Mouse (Mus musculus): Measurements from ENCODE around the gene Rtf1. TPM values are rescaled to one million over a fixed set of nuclear protein-coding genes. Genes with fewer than 3 reads are reported as not detected.

The Rtf1 gene
- total and polyA plus RNA-seq, 2 experiments from 2014 or later: 33.5 to 68.6 TPM

DNA sequence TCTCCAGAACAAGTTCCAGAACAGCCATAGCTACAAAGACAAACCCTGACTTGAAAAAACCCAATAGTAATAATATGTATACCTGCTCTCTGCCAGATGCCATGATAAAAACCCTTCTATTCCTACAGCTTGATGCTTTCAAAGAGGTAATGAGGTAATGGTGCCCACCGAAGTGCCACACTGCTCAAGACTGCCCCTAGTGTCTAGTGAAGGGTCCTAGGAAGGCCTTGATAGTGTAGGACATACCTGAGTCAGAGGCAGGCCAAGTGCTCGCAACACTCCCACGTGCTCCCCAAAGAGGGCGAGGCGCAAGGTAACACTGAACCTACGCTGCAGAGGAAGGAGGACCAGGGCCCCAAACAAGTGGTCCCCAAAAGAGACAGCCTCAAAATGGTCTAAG is 92.4 kb downstream of the Rtf1 start:
- Histone ChIP-seq H3K9me3 (ENCODE audit: low read length) (no peaks in the 10 kb centered on the region), H3K4me3 (ENCODE audit: low read depth, low read length) (no peak overlapping the region), H3K36me3 (ENCODE audit: insufficient read depth) (peaks cover 62% of the 10 kb centered on the region), H3K27me3 (ENCODE audit: insufficient read depth, low read length) (no peaks in the 10 kb centered on the region), H3K4me2 (ENCODE audit: low read depth) (no peak overlapping the region), H3K4me1 (ENCODE audit: insufficient read depth) (no peaks in the 10 kb centered on the region), H3K27ac (ENCODE audit: low read depth, low read length) (no peak overlapping the region), H3K9ac (no peak overlapping the region)
- TF ChIP-seq CTCF (IDR thresholded peaks at IDR 0.05; ENCODE audit: low read depth): no peak
- ATAC-seq: no peak
- 92% methylated on average over 6 of the region's 6 CpGs for WGBS
- no peak for DNase-seq

Other genes with a start within 250 kb of the Rtf1 start
- gene Ino80, start 197.4 kb upstream of the Rtf1 start, total RNA-seq (2014; rRNA removed): 11.2 and 16.3 TPM in 2 replicates
- 1.4 and 2.2 TPM in 2 replicates for gene Ino80, start 197.4 kb upstream of the Rtf1 start, polyA plus RNA-seq (2015; fragmentation: Nextera tagmentation; extraction: Ambion mirVana)
- gene Exd1, start 127.4 kb upstream of the Rtf1 start, total RNA-seq (2014; rRNA removed): 0.77 and 0.81 TPM in 2 replicates
- 0.42 and 0.73 TPM in 2 replicates for gene Exd1, start 127.4 kb upstream of the Rtf1 start, polyA plus RNA-seq (2015; fragmentation: Nextera tagmentation; extraction: Ambion mirVana)
- 53.9 and 69.8 TPM in 2 replicates for gene Chp1, start 127.4 kb upstream of the Rtf1 start, total RNA-seq (2014; rRNA removed)
- gene Chp1, start 127.4 kb upstream of the Rtf1 start, polyA plus RNA-seq (2015; fragmentation: Nextera tagmentation; extraction: Ambion mirVana): 52.3 and 58.9 TPM in 2 replicates
- gene Nusap1, start 56.8 kb upstream of the Rtf1 start, total RNA-seq (2014; rRNA removed): 6.1 and 7.6 TPM in 2 replicates
- 8.1 and 8.6 TPM in 2 replicates for gene Nusap1, start 56.8 kb upstream of the Rtf1 start, polyA plus RNA-seq (2015; fragmentation: Nextera tagmentation; extraction: Ambion mirVana)
- 2.8 and 5.4 TPM in 2 replicates for gene Oip5, start 56.6 kb upstream of the Rtf1 start, total RNA-seq (2014; rRNA removed)
- gene Oip5, start 56.6 kb upstream of the Rtf1 start, polyA plus RNA-seq (2015; fragmentation: Nextera tagmentation; extraction: Ambion mirVana): 3.1 and 4.5 TPM in 2 replicates
- gene Ndufaf1, start 12.2 kb upstream of the Rtf1 start, total RNA-seq (2014; rRNA removed): 26.9 and 27.6 TPM in 2 replicates
- gene Ndufaf1, start 12.2 kb upstream of the Rtf1 start, polyA plus RNA-seq (2015; fragmentation: Nextera tagmentation; extraction: Ambion mirVana): 41.3 and 42.0 TPM in 2 replicates
- gene Itpka, start 67.3 kb downstream of the Rtf1 start, total RNA-seq (2014; rRNA removed): 7.4 and 11.9 TPM in 2 replicates
- gene Itpka, start 67.3 kb downstream of the Rtf1 start, polyA plus RNA-seq (2015; fragmentation: Nextera tagmentation; extraction: Ambion mirVana): 7.4 and 8.7 TPM in 2 replicates
- 1.3 and 1.7 TPM in 2 replicates for gene Ltk, start 85.4 kb downstream of the Rtf1 start, total RNA-seq (2014; rRNA removed)
- gene Ltk, start 85.4 kb downstream of the Rtf1 start, polyA plus RNA-seq (2015; fragmentation: Nextera tagmentation; extraction: Ambion mirVana): 0.48 and 0.56 TPM in 2 replicates
- gene Rpap1, start 112.5 kb downstream of the Rtf1 start, total RNA-seq (2014; rRNA removed): 18.9 and 20.4 TPM in 2 replicates
- gene Rpap1, start 112.5 kb downstream of the Rtf1 start, polyA plus RNA-seq (2015; fragmentation: Nextera tagmentation; extraction: Ambion mirVana): 8.0 and 9.9 TPM in 2 replicates
- gene Tyro3, start 122.7 kb downstream of the Rtf1 start, total RNA-seq (2014; rRNA removed): 46.6 and 47.5 TPM in 2 replicates
- 17.3 and 18.5 TPM in 2 replicates for gene Tyro3, start 122.7 kb downstream of the Rtf1 start, polyA plus RNA-seq (2015; fragmentation: Nextera tagmentation; extraction: Ambion mirVana)
- 42.2 and 69.7 TPM in 2 replicates for gene Mga, start 222.2 kb downstream of the Rtf1 start, total RNA-seq (2014; rRNA removed)
- 6.9 and 11.4 TPM in 2 replicates for gene Mga, start 222.2 kb downstream of the Rtf1 start, polyA plus RNA-seq (2015; fragmentation: Nextera tagmentation; extraction: Ambion mirVana)

All from forebrain, postnatal 0 days (tissue).